Mouse (Mus musculus) limb, embryonic 15.5 days (tissue): ENCODE measurements around the gene Cbx6. TPM values are rescaled to one million over a fixed set of nuclear protein-coding genes. Genes with fewer than 3 reads are reported as not detected.

Source experiments
- ATAC-seq: fragments of 200-750 bp; cut with Nextera tagmentation; 2 replicates; pipeline ENCODE4 v1.8.0; 2017; ENCODE audit warnings: low read depth, moderate TSS enrichment; ENCODE audit not compliant: insufficient number of reproducible peaks, low FRiP score, low TSS enrichment
- H3K27ac ChIP-seq: fragments of 300-500 bp; sonication (generic); 2 replicates; pipeline ENCODE4 v1.5.1; 2015; ENCODE audit warnings: moderate library complexity, mild to moderate bottlenecking, inconsistent platforms
- H3K27me3 ChIP-seq: fragments of 300-500 bp; sonication (generic); 2 replicates; pipeline ENCODE4 v1.6.1; 2015; ENCODE audit warnings: inconsistent platforms
- H3K36me3 ChIP-seq: fragments of 300-500 bp; sonication (generic); 2 replicates; pipeline ENCODE4 v1.6.1; 2015; ENCODE audit warnings: inconsistent platforms
- H3K4me1 ChIP-seq: fragments of 300-500 bp; sonication (generic); 2 replicates; pipeline ENCODE4 v1.6.1; 2015; ENCODE audit warnings: inconsistent platforms
- H3K4me2 ChIP-seq: fragments of 300-500 bp; sonication (generic); 2 replicates; pipeline ENCODE4 v1.6.1; 2015; ENCODE audit warnings: mild to moderate bottlenecking, inconsistent platforms
- H3K4me3 ChIP-seq: fragments of 300-500 bp; sonication (generic); 2 replicates; pipeline ENCODE4 v1.5.1; 2015; ENCODE audit warnings: mild to moderate bottlenecking, inconsistent platforms
- H3K9ac ChIP-seq: fragments of 300-500 bp; sonication (generic); 2 replicates; pipeline ENCODE4 v1.6.1; 2015; ENCODE audit warnings: inconsistent platforms
- H3K9me3 ChIP-seq: fragments of 300-500 bp; sonication (generic); 2 replicates; pipeline ENCODE4 v1.6.1; 2016; ENCODE audit warnings: inconsistent platforms
- WGBS: fragments of 180-500 bp; shearing (Covaris S2); methylation state at CpG from one replicate; pipeline ENCODE4 v1.1.7; 2015; 5-methylcytosine and 5-hydroxymethylcytosine counted together
- polyA plus RNA-seq: library from polyadenylated mRNA; unstranded; fragments of >200 nt; fragmentation: Nextera tagmentation; extraction: Ambion mirVana; gene quantifications from 2 replicates; pipeline ENCODE4 v1.2.1, GENCODE M21; 2015

Cbx6 gene
- polyA plus RNA-seq, 1 experiment from 2014 or later = 89.1 TPM

DNA sequence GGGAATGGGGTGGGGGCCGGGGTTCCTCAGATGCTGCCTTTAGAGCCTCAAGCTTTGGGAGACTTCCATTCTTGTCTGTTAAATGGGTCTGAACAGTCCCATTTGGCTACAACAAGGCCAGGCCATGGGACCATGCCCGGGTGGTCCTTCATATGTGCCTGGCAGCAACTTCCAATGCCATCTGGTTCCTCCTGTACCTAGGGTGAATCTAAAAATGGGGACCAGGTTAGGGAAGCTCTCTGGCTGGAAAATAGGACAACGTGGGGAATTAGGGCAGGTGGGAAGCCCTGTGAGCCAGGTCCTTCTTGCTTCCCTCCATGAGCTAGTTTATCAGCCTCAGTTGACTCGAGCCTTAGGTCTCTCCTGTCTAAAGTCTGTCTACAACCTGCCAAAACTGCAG lies 23.5 kb downstream of the Cbx6 start:
- no peak overlapping the region for H3K9ac ChIP-seq
- no peak for ATAC-seq
- H3K4me2 ChIP-seq = no peak overlapping the region
- no peaks in the 10 kb centered on the region for H3K36me3 ChIP-seq
- no peak overlapping the region for H3K27ac ChIP-seq
- H3K9me3 ChIP-seq = no peaks in the 10 kb centered on the region
- WGBS = 74% methylated on average over 4 of the region's 4 CpGs
- H3K4me1 ChIP-seq = no peaks in the 10 kb centered on the region
- no peak overlapping the region for H3K4me3 ChIP-seq
- H3K27me3 ChIP-seq = peaks cover 32% of the 10 kb centered on the region

DNA sequence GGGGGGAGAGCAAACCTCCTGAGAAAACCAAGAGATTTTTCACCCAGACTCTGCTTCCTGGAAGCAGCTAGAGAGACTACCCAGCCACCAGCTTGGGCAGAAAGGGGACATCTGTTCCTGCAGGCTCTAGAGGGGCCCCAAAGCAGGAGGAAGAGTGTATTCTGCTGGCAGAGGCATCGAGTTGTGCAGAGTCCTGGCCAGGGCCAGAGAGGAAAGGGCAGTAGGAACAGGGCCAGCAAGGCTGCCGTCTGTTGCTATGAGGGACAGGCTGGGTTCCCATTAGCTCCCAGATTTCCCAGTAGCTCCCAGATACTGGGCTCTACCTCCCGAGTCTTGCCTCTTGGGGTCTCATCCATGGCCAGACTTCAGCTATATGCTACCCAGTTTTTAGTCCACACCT lies 24.4 kb downstream of the Cbx6 start:
- WGBS = 45% methylated on average over 3 of the region's 3 CpGs
- no peak overlapping the region for H3K27ac ChIP-seq
- no peaks in the 10 kb centered on the region for H3K36me3 ChIP-seq
- no peak for ATAC-seq
- H3K9ac ChIP-seq = no peak overlapping the region
- H3K4me3 ChIP-seq = no peak overlapping the region
- H3K4me2 ChIP-seq = no peak overlapping the region
- H3K27me3 ChIP-seq = peaks cover 42% of the 10 kb centered on the region
- H3K4me1 ChIP-seq = peaks cover 1% of the 10 kb centered on the region
- no peaks in the 10 kb centered on the region for H3K9me3 ChIP-seq

DNA sequence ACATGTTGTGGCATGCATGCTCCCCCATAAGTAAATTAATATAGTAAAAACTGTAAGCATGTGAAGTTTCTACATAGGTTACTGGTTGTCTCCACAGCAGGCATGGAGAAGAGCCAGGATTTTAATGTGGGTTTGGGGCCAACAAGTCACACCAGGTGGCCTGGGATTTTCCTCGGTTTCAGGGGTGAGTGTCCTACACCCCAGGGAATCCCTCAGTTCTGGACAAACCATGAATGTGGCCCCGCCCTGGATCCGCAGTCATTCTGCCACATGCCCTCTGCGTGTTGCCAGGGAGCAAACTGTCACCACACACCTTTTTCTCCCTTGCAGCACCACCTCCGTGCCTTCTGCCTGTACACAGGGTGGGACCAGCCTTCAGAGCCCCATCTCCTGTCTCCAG lies 25.8 kb downstream of the Cbx6 start:
- H3K4me3 ChIP-seq = no peak overlapping the region
- H3K4me2 ChIP-seq = no peak overlapping the region
- peaks cover 56% of the 10 kb centered on the region for H3K27me3 ChIP-seq
- H3K9me3 ChIP-seq = no peaks in the 10 kb centered on the region
- H3K36me3 ChIP-seq = no peaks in the 10 kb centered on the region
- H3K4me1 ChIP-seq = peaks cover 14% of the 10 kb centered on the region
- H3K27ac ChIP-seq = no peak overlapping the region
- 57% methylated on average over 5 of the region's 5 CpGs for WGBS
- ATAC-seq = no peak
- H3K9ac ChIP-seq = no peak overlapping the region

DNA sequence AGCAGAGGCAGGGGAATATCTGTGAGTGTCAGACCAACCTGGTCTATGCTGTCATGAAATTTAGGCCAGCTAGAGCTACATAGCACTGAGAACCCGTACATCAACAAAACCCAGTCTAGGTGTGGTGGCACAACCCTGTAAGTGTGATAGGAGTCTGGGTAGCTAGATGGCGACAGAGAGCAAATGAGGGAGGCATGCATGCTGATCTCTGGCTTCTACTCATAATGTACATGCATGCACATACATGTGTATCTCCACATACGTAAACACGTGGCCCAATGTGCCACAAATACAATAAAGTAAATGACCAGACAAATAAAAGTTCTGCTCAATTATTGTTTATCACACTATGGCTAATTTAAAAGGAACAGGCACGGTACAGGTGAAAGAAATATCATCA lies 26.4 kb downstream of the Cbx6 start:
- no peak overlapping the region for H3K9ac ChIP-seq
- ATAC-seq = no peak
- H3K9me3 ChIP-seq = no peaks in the 10 kb centered on the region
- no peak overlapping the region for H3K27ac ChIP-seq
- no peak overlapping the region for H3K4me2 ChIP-seq
- H3K36me3 ChIP-seq = no peaks in the 10 kb centered on the region
- no peak overlapping the region for H3K4me3 ChIP-seq
- peaks cover 61% of the 10 kb centered on the region for H3K27me3 ChIP-seq
- H3K4me1 ChIP-seq = peaks cover 19% of the 10 kb centered on the region
- 32% methylated on average over 5 of the region's 5 CpGs for WGBS

DNA sequence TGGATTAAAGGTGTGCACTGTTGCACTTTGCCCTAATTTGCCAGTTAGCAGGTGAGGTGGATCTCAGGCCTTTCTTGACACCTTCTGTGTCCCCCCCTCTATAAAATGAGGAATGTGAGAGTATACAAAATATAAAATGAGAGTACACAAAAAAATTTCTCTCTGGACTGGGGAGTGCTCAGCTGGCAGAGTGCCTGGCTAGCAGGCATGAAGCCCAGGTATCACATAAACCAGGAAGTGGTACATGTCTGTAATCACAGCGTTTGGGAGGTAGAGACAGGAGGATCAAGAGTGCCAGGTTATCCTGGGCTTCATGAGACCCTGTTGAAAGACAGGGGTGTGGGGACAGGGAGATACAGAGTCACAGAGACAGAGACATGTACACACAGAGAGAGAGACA lies 27.4 kb downstream of the Cbx6 start:
- no peak for ATAC-seq
- WGBS = 29% methylated on average over 1 of the region's 1 CpGs
- H3K27ac ChIP-seq = no peak overlapping the region
- H3K9me3 ChIP-seq = no peaks in the 10 kb centered on the region
- no peak overlapping the region for H3K9ac ChIP-seq
- peaks cover 71% of the 10 kb centered on the region for H3K27me3 ChIP-seq
- H3K4me3 ChIP-seq = no peak overlapping the region
- H3K4me1 ChIP-seq = peaks cover 22% of the 10 kb centered on the region
- H3K36me3 ChIP-seq = no peaks in the 10 kb centered on the region
- H3K4me2 ChIP-seq = no peak overlapping the region

DNA sequence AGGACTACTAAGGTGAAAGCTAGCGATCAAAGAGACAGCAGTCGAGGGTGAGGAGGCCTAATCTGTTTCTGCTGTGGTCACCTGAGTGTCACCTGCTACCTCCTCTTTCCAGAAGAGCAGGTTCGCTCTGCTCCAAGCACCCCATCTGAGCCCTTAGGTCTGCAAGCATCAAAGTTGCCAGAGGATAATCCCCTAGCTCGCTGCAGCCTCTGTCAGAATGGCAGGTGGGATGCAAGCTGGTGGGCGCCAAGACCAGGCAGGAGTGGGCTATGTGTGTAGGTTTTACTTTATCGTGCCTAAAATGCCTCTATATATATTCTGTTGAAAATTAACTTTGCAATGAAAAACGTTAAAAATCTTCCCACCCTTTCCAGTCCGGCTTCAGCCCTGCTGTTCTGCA lies 29.2 kb downstream of the Cbx6 start:
- H3K4me2 ChIP-seq = 0 out of 2 replicates have a peak overlapping the region, but pooled peaks have one; percentile 95
- peaks cover 83% of the 10 kb centered on the region for H3K27me3 ChIP-seq
- no peak for ATAC-seq
- H3K9ac ChIP-seq = no peak overlapping the region
- peaks cover 22% of the 10 kb centered on the region for H3K4me1 ChIP-seq
- no peaks in the 10 kb centered on the region for H3K9me3 ChIP-seq
- 18% methylated on average over 8 of the region's 8 CpGs for WGBS
- peak overlapping the region; percentile 68; the same call in 1 of the 2 replicates for H3K4me3 ChIP-seq
- no peaks in the 10 kb centered on the region for H3K36me3 ChIP-seq
- no peak overlapping the region for H3K27ac ChIP-seq

DNA sequence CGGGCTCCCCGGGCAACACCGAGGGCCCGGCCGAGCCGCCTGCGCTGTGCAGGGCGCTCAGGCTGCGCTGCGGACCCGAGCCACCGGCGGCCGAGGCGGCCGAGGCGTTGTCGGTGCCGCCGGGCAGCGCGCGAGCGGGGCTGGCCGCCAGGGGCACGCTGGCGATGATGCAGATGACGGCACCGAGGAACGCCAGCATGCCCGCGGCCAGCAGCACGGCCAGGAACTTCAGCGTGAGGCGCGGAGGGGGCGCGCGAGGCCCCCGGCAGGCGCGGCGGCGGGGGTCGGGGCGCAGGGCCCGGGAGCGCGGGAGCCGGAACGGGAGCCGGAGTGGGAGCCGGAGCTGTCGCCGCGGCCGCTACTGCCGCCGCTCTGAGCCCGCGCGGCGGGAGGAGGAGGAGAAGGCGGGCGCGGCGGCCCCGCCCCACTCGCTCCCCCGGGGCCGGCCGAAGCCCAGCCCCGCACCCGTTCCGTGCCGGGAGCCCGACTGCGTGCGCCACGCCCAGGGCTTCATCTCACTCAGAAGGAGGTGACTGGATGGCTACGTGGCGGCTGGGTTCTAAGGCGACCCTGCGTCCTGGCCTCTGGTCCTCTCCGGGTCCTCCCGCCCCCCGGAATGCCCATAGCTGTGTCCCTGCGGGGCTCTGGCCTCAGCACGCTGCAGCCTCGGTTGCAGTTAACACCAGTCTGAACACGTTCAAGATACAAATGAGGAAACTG lies 30.0 kb downstream of the Cbx6 start, which contains the start of gene Nptxr:
TSS of gene Nptxr (minus strand) at position 415 of the 720 bp plus-strand sequence.
- Histone ChIP-seq H3K4me3 (peak within 1 kb of the TSS; percentile 68), H3K4me2 (peak within 1 kb of the TSS; percentile 95), H3K27me3 (peaks cover 87% of the 10 kb centered on the region), H3K9ac (peak within 1 kb of the TSS; percentile 52), H3K27ac (no peak within 1 kb of the TSS), H3K36me3 (no peaks in the 10 kb centered on the region), H3K4me1 (peaks cover 22% of the 10 kb centered on the region), H3K9me3 (no peaks in the 10 kb centered on the region)
- WGBS = under 1% methylated on average over 58 of the region's 91 CpGs
- peak; percentile 72 for ATAC-seq

DNA sequence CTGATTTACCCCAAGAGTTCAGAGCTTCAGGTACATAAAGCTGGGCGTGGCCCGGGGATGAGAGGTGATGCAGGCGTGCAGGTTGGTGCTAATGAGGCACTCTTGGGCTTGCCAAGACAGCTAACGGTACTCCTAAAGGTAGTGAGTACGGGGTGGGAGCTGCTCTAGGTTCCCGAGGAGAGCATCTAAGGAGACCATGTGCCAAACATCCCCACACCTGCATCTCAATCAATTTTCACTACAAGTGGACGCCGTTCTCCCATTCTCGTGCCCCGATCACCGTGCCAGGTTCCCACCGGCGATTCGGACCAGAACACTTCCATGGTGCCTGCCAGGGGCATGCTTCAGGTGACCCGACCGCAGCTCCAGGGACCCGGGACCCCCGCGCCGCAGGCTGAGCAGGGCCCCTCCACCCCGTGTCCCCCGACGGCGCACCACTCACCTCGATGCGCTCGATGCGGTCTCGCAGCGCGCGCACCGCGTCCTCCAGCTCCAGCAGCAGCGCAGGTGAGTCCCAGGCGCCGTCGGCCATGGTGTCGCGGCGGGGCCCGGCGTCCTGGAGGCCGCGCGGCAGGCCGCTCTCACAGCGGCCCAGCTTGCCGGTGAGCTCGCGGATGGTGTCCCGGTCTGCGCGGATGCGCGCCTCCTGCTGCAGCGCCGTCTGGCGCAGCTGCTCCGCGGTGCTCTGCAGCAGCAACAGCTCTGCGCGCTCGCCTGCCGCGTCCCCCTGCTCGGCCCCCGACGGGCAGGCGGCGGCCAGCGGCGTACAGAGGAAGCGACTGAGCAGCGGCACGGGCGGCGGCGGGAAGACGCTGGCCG lies 30.7 kb downstream of the Cbx6 start:
- ATAC-seq = no peak
- Histone ChIP-seq H3K9me3 (no peaks in the 10 kb centered on the region), H3K4me1 (peaks cover 22% of the 10 kb centered on the region), H3K4me3 (peak overlapping the region; percentile 68), H3K36me3 (no peaks in the 10 kb centered on the region), H3K4me2 (peak overlapping the region; percentile 95), H3K27ac (no peak overlapping the region), H3K9ac (peak overlapping the region; percentile 52), H3K27me3 (peaks cover 87% of the 10 kb centered on the region)
- 4% methylated on average over 81 of the region's 81 CpGs for WGBS

DNA sequence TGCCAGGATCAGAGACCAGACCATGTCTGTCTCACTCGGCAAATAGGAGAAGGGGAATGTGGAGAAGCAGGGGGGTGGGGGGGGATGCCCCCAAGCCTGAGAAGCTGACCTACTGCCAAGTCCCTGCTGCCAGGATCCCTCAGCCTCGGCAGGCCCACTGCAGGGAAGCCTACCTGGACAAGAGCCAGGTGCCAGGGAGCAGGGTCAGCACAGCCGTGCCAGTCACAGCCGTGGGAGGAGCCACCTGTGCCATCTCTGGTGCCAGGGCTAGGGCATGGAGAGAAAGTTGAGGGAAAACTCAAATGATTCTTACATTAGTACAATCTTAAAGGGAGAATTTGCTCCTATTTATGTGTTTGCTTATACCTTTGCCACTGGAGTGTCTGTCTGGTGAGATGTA lies 32.2 kb downstream of the Cbx6 start:
- H3K9ac ChIP-seq = no peak overlapping the region
- no peak overlapping the region for H3K4me3 ChIP-seq
- no peaks in the 10 kb centered on the region for H3K9me3 ChIP-seq
- no peak overlapping the region for H3K27ac ChIP-seq
- no peaks in the 10 kb centered on the region for H3K36me3 ChIP-seq
- 58% methylated on average over 4 of the region's 4 CpGs for WGBS
- H3K4me1 ChIP-seq = peaks cover 22% of the 10 kb centered on the region
- ATAC-seq = no peak
- no peak overlapping the region for H3K4me2 ChIP-seq
- H3K27me3 ChIP-seq = peaks cover 73% of the 10 kb centered on the region

DNA sequence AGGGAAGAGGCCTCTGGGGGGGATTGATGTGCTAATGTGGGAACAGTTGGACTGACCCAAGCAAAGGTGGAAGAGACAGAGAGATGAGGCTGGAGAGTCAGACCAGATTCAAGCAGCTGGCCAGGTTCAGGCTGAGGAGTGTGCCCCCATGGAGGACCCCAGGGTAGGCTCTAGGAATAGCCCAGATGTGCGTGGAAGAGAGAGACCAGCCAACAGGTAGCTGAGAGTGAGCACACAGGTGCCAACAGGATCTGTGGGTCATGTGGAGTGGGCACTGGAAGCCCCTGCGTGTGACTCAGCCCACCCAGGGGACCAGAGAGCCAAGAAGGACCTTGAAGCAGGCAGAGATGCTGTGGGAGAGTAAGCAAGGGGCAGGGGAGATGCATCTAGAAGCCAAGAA lies 32.8 kb downstream of the Cbx6 start:
- no peak overlapping the region for H3K9ac ChIP-seq
- H3K4me1 ChIP-seq = peaks cover 22% of the 10 kb centered on the region
- ATAC-seq = no peak
- H3K36me3 ChIP-seq = no peaks in the 10 kb centered on the region
- no peak overlapping the region for H3K4me2 ChIP-seq
- H3K9me3 ChIP-seq = no peaks in the 10 kb centered on the region
- WGBS = 63% methylated on average over 2 of the region's 2 CpGs
- H3K27me3 ChIP-seq = peaks cover 66% of the 10 kb centered on the region
- no peak overlapping the region for H3K27ac ChIP-seq
- no peak overlapping the region for H3K4me3 ChIP-seq

DNA sequence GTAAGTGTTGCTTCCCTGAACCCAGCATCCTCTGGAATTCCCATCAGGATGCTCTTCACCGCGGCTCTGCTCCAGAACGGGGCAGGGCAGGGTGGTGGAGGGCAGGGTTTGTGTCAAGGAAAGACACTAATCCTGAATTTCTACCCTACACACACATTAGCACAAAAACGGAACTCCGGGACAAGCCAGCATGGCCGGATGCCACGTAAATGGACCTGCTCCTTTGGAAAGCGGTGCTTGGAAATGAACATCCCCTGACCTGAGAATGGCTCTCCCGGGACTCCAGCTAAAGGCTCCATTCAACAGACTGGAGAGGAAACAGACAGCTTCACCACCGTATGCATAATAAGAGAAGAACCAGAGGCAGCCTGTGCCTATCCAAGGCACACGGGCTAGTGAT lies 33.8 kb downstream of the Cbx6 start:
- ATAC-seq = no peak
- H3K4me3 ChIP-seq = no peak overlapping the region
- no peak overlapping the region for H3K4me2 ChIP-seq
- no peaks in the 10 kb centered on the region for H3K36me3 ChIP-seq
- peaks cover 22% of the 10 kb centered on the region for H3K4me1 ChIP-seq
- no peak overlapping the region for H3K27ac ChIP-seq
- H3K9ac ChIP-seq = no peak overlapping the region
- H3K27me3 ChIP-seq = peaks cover 57% of the 10 kb centered on the region
- H3K9me3 ChIP-seq = no peaks in the 10 kb centered on the region
- 62% methylated on average over 11 of the region's 11 CpGs for WGBS

DNA sequence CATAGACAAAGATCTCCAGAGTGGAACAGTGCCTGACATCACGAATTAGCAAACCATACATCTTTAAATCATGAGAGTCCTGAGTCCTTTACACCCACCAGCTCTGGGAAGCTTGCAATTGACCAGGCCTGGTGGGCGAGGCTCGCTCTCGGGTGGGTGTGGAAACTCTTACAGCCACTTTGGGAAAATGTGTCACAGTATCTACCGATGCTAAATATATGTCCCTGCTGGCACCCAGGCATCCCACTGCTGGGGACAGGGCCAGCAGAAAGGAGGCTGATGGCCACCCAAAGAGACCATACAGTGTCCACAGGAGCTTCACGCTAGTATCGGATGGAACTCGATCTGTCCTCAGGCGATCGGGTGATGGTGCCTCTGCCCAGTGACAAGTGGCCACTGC lies 35.9 kb downstream of the Cbx6 start:
- Histone ChIP-seq H3K4me2 (no peak overlapping the region), H3K36me3 (no peaks in the 10 kb centered on the region), H3K4me3 (no peak overlapping the region), H3K27me3 (peaks cover 42% of the 10 kb centered on the region), H3K9ac (no peak overlapping the region), H3K27ac (no peak overlapping the region), H3K4me1 (peaks cover 7% of the 10 kb centered on the region), H3K9me3 (no peaks in the 10 kb centered on the region)
- ATAC-seq = no peak
- WGBS = 88% methylated on average over 10 of the region's 10 CpGs
